Mouse (Mus musculus): Measurements from ENCODE around the gene Prss44.

DNA sequence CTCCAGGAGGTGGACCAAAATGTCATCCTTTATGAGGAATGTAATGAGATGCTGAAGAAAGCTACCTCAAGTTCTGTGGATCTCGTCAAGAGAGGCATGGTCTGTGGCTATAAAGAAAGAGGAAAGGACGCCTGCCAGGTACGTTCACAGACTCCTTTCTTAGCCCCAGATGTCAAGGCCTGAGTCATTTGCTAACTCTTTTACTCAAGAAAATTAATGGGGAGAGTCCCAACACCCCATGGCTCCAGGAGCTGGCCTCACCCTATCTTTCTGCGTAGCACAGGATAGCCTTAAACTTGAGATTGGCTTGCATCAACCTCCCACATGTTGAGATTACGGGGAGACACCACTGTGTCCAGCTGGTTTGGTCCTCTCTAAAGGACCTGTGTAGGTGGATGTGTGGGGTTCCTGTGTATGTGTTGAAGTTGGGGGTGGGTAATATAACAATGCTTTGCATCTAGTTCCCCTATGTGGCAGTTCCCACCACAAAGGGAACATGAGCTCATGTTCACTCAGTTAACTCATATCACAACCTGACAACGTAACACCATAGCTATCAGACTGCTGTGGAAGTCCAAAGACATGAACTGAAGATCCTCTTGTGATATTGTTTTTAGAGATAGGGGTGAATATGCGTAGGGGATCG, 12.8 kb upstream of the Prss44 start:
- TF ChIP-seq CTCF (IDR thresholded peaks at IDR 0.05; ENCODE audit: borderline replicate concordance, insufficient read depth, low read depth, low read length): no peak
- no peak for TF ChIP-seq POLR2A (IDR thresholded peaks at IDR 0.05; ENCODE audit: borderline replicate concordance, insufficient read depth, low read length)

Measured in cerebellum, adult 2 months (tissue).